Mouse (Mus musculus): Measurements from ENCODE around the gene Igsf9b. TPM values are rescaled to one million over a fixed set of nuclear protein-coding genes. Genes with fewer than 3 reads are reported as not detected.

The Igsf9b gene
- polyA plus RNA-seq, 1 experiment from 2014 or later: 4.8 TPM

DNA sequence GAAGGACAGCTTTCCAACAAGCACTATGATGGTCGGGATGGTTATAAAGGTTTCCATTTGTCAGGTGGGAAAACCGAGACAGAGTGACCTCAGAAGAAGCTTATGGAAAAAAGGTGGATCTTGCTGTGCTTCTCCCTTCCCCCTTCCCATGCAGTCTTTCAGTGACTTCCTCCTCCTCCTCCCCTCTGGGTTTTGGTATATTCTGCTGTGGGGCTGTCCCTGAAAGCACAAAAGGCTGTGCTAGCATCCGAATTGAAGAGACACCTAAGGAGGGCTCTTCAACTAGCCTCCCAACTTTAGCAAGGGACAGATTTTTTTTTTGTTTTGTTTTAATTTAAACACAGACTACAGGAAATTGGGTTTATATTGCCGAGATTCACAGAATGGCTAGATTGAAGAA, 1.7 kb downstream of the Igsf9b start:
- Histone ChIP-seq H3K9me3 (ENCODE audit: control insufficient read depth, low read length) (no peaks in the 10 kb centered on the region), H3K27me3 (replicated peaks; ENCODE audit: control insufficient read depth, insufficient read depth, low read length) (peaks cover 33% of the 10 kb centered on the region), H3K36me3 (ENCODE audit: control insufficient read depth, insufficient read depth, low read length) (no peaks in the 10 kb centered on the region), H3K27ac (ENCODE audit: low read depth) (no peak overlapping the region), H3K9ac (ENCODE audit: low read length) (no peak overlapping the region), H3K4me2 (ENCODE audit: low read length) (peak overlapping the region; percentile 82), H3K4me3 (ENCODE audit: low read depth, low read length) (peak overlapping the region; percentile 59), H3K4me1 (replicated peaks; ENCODE audit: control insufficient read depth, insufficient read depth, low read length) (peaks cover 4% of the 10 kb centered on the region; the same call in 1 of the 2 replicates)
- DNase-seq (ENCODE audit: low spot score) (no peak), ATAC-seq (replicated peaks; ENCODE audit: low FRiP score, low TSS enrichment, low read depth) (no peak)
- 9% methylated on average over 4 of the region's 4 CpGs for WGBS

- no peak for ATAC-seq (replicated peaks; ENCODE audit: low FRiP score, low TSS enrichment, low read depth)
- no peaks in the 10 kb centered on the region for H3K36me3 ChIP-seq (ENCODE audit: control insufficient read depth, insufficient read depth, low read length)
- no peak for DNase-seq (ENCODE audit: low spot score)
- H3K27ac ChIP-seq (ENCODE audit: low read depth): no peak overlapping the region
- H3K4me3 ChIP-seq (ENCODE audit: low read depth, low read length): no peak overlapping the region
- H3K9ac ChIP-seq (ENCODE audit: low read length): no peak overlapping the region
- H3K9me3 ChIP-seq (ENCODE audit: control insufficient read depth, low read length): no peaks in the 10 kb centered on the region
- H3K27me3 ChIP-seq (replicated peaks; ENCODE audit: control insufficient read depth, insufficient read depth, low read length): peaks cover 33% of the 10 kb centered on the region
- peaks cover 4% of the 10 kb centered on the region; the same call in 1 of the 2 replicates for H3K4me1 ChIP-seq (replicated peaks; ENCODE audit: control insufficient read depth, insufficient read depth, low read length)
- H3K4me2 ChIP-seq (ENCODE audit: low read length): no peak overlapping the region
- 39% methylated on average over 5 of the region's 5 CpGs for WGBS
Observed at GRCm38 (mm10) chr9:27301486-27301885, 2.5 kb downstream of the Igsf9b start.

GRCm38 (mm10) chr9:27302291-27302690, 3.3 kb downstream of the Igsf9b start:
- no peaks in the 10 kb centered on the region for H3K9me3 ChIP-seq (ENCODE audit: control insufficient read depth, low read length)
- peaks cover 4% of the 10 kb centered on the region; the same call in 1 of the 2 replicates for H3K4me1 ChIP-seq (replicated peaks; ENCODE audit: control insufficient read depth, insufficient read depth, low read length)
- DNase-seq (ENCODE audit: low spot score): no peak
- no peaks in the 10 kb centered on the region for H3K36me3 ChIP-seq (ENCODE audit: control insufficient read depth, insufficient read depth, low read length)
- H3K27ac ChIP-seq (ENCODE audit: low read depth): no peak overlapping the region
- WGBS: 61% methylated on average over 5 of the region's 5 CpGs
- H3K4me2 ChIP-seq (ENCODE audit: low read length): no peak overlapping the region
- no peak overlapping the region for H3K4me3 ChIP-seq (ENCODE audit: low read depth, low read length)
- no peak overlapping the region for H3K9ac ChIP-seq (ENCODE audit: low read length)
- ATAC-seq (replicated peaks; ENCODE audit: low FRiP score, low TSS enrichment, low read depth): no peak
- H3K27me3 ChIP-seq (replicated peaks; ENCODE audit: control insufficient read depth, insufficient read depth, low read length): peaks cover 31% of the 10 kb centered on the region

DNA sequence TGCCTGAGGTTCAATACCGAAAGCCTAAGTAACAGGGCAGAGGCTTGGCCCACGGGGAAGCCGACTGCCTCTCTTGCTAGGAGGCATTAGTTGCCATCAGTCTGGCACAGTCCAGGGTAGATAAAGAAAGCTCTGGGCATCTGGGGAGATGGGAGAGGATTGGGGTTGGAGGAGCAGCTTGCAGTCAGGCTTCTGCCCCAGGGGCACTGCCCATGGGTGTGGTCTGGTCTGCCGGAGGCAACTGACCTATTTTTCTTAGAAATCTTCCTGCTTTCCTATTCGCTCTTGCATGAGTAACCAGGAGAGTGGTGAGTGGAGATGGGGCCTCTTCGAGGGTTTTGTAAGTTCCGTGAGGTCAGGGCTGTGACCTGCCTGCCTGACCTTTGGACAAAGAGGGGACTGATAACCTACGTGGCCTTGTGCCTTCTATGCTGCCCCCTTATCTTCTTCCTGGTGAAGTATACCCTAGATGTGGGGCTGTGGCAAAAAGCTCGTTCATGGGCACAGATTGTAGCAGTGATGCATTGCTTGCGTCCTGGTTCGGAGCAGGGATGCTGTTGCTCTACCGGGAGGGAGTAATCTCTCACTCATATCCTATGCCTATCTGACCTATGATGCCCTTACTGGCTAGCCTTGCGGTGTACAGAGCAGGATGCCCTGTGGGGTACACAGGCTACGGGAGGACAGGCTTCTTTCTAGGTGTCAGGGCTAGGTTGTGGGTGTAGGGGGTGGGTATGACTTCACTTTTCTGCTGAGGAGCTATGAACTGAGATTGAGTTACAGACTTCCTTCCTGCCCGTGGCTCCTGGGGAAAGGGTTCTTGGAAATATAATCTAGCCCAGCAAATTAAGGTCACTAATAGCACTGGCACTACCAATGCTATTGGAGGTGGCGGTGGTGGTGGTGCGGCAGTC, 4.8 kb downstream of the Igsf9b start:
- Histone ChIP-seq H3K27ac (ENCODE audit: low read depth) (no peak overlapping the region), H3K4me1 (replicated peaks; ENCODE audit: control insufficient read depth, insufficient read depth, low read length) (peaks cover 4% of the 10 kb centered on the region; the same call in 1 of the 2 replicates), H3K4me3 (ENCODE audit: low read depth, low read length) (no peak overlapping the region), H3K9me3 (ENCODE audit: control insufficient read depth, low read length) (no peaks in the 10 kb centered on the region), H3K4me2 (ENCODE audit: low read length) (no peak overlapping the region), H3K9ac (ENCODE audit: low read length) (no peak overlapping the region), H3K27me3 (replicated peaks; ENCODE audit: control insufficient read depth, insufficient read depth, low read length) (peaks cover 24% of the 10 kb centered on the region), H3K36me3 (ENCODE audit: control insufficient read depth, insufficient read depth, low read length) (no peaks in the 10 kb centered on the region)
- DNase-seq (ENCODE audit: low spot score) (no peak), ATAC-seq (replicated peaks; ENCODE audit: low FRiP score, low TSS enrichment, low read depth) (no peak)
- 63% methylated on average over 17 of the region's 17 CpGs for WGBS

GRCm38 (mm10) chr9:27304485-27305102, 5.6 kb downstream of the Igsf9b start:
- H3K4me2 ChIP-seq (ENCODE audit: low read length): no peak overlapping the region
- H3K9ac ChIP-seq (ENCODE audit: low read length): no peak overlapping the region
- H3K27ac ChIP-seq (ENCODE audit: low read depth): no peak overlapping the region
- no peaks in the 10 kb centered on the region for H3K36me3 ChIP-seq (ENCODE audit: control insufficient read depth, insufficient read depth, low read length)
- 67% methylated on average over 5 of the region's 5 CpGs for WGBS
- DNase-seq (ENCODE audit: low spot score) (no peak), ATAC-seq (replicated peaks; ENCODE audit: low FRiP score, low TSS enrichment, low read depth) (no peak)
- H3K9me3 ChIP-seq (ENCODE audit: control insufficient read depth, low read length): no peaks in the 10 kb centered on the region
- peaks cover 21% of the 10 kb centered on the region for H3K27me3 ChIP-seq (replicated peaks; ENCODE audit: control insufficient read depth, insufficient read depth, low read length)
- H3K4me3 ChIP-seq (ENCODE audit: low read depth, low read length): no peak overlapping the region
- H3K4me1 ChIP-seq (replicated peaks; ENCODE audit: control insufficient read depth, insufficient read depth, low read length): peaks cover 4% of the 10 kb centered on the region; the same call in 1 of the 2 replicates

DNA sequence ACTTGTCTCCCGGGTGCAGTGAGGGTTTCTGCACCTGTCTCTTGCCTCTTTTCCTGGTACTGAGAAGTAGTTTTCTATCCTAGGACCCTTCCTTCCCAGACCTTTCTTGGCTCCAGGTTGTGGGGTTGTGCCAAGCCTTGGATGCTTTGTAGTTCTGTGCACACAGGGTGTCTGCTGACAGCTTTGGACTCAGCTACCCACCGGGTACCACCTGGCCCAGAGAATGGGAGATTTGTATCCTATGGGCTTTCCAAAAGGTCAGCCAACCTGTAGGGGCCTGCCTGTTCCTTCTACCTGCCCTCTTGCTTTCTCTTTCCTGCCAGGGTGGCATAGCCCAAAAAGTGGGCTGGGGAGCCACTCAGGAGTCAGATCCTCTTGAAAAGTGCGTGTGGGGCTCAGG, 6.5 kb downstream of the Igsf9b start:
- DNase-seq (ENCODE audit: low spot score) (no peak), ATAC-seq (replicated peaks; ENCODE audit: low FRiP score, low TSS enrichment, low read depth) (no peak)
- Histone ChIP-seq H3K4me2 (ENCODE audit: low read length) (no peak overlapping the region), H3K27ac (ENCODE audit: low read depth) (no peak overlapping the region), H3K36me3 (ENCODE audit: control insufficient read depth, insufficient read depth, low read length) (no peaks in the 10 kb centered on the region), H3K4me1 (replicated peaks; ENCODE audit: control insufficient read depth, insufficient read depth, low read length) (no peaks in the 10 kb centered on the region), H3K27me3 (replicated peaks; ENCODE audit: control insufficient read depth, insufficient read depth, low read length) (peaks cover 12% of the 10 kb centered on the region), H3K9me3 (ENCODE audit: control insufficient read depth, low read length) (no peaks in the 10 kb centered on the region), H3K9ac (ENCODE audit: low read length) (no peak overlapping the region), H3K4me3 (ENCODE audit: low read depth, low read length) (no peak overlapping the region)
- WGBS: 59% methylated on average over 3 of the region's 3 CpGs

- no peaks in the 10 kb centered on the region for H3K36me3 ChIP-seq (ENCODE audit: control insufficient read depth, insufficient read depth, low read length)
- H3K27me3 ChIP-seq (replicated peaks; ENCODE audit: control insufficient read depth, insufficient read depth, low read length): peaks cover under 1% of the 10 kb centered on the region; the same call in 1 of the 2 replicates
- no peak for DNase-seq (ENCODE audit: low spot score)
- no peaks in the 10 kb centered on the region for H3K4me1 ChIP-seq (replicated peaks; ENCODE audit: control insufficient read depth, insufficient read depth, low read length)
- H3K4me2 ChIP-seq (ENCODE audit: low read length): no peak overlapping the region
- H3K9me3 ChIP-seq (ENCODE audit: control insufficient read depth, low read length): no peaks in the 10 kb centered on the region
- no peak overlapping the region for H3K4me3 ChIP-seq (ENCODE audit: low read depth, low read length)
- H3K27ac ChIP-seq (ENCODE audit: low read depth): no peak overlapping the region
- 17% methylated on average over 4 of the region's 4 CpGs for WGBS
- no peak overlapping the region for H3K9ac ChIP-seq (ENCODE audit: low read length)
- no peak for ATAC-seq (replicated peaks; ENCODE audit: low FRiP score, low TSS enrichment, low read depth)
Observed at GRCm38 (mm10) chr9:27306642-27307041, 7.6 kb downstream of the Igsf9b start.

GRCm38 (mm10) chr9:27307265-27307664, 8.3 kb downstream of the Igsf9b start:
- no peak for DNase-seq (ENCODE audit: low spot score)
- Histone ChIP-seq H3K4me2 (ENCODE audit: low read length) (no peak overlapping the region), H3K36me3 (ENCODE audit: control insufficient read depth, insufficient read depth, low read length) (no peaks in the 10 kb centered on the region), H3K4me1 (replicated peaks; ENCODE audit: control insufficient read depth, insufficient read depth, low read length) (no peaks in the 10 kb centered on the region), H3K9ac (ENCODE audit: low read length) (no peak overlapping the region), H3K27me3 (replicated peaks; ENCODE audit: control insufficient read depth, insufficient read depth, low read length) (no peaks in the 10 kb centered on the region), H3K9me3 (ENCODE audit: control insufficient read depth, low read length) (no peaks in the 10 kb centered on the region), H3K27ac (ENCODE audit: low read depth) (no peak overlapping the region), H3K4me3 (ENCODE audit: low read depth, low read length) (no peak overlapping the region)
- 18% methylated on average over 2 of the region's 3 CpGs for WGBS
- ATAC-seq (replicated peaks; ENCODE audit: low FRiP score, low TSS enrichment, low read depth): no peak
